In the genomic region with DNA sequence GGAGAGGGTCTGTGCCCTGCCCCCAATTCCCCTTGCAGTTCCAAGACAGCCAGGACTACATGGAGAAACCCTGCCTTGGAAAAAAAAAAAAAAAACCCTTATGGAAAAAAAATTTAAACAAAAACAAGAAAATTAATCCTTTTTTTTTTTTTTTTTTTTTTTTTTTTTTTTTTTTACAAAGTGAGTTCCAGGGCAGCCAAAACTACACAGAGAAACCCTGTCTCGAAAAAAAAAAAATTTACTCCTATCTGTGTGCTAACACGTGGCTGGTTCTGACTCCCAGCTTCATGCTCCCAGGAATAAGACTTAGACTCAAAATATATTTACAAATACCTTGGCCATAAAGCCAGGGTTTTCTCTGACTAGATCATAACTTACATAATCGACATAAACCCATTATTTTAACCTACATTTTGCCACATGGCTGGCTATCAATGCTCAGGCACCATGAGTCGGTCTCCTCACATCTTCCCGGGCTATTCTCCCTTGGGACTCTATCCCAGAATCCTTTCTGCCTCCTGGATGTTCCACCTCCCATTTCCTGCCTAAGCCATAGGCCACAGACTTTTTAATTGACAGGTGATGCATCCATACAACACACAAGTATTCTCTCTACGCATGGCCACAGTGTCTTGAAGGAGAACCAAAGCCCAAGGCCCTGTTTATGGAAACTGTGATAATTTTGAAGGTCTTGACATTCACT, we compare ENCODE assay signal across 7 mouse cellular contexts. TPM values are rescaled to one million over a fixed set of nuclear protein-coding genes. Genes with fewer than 3 reads are reported as not detected.
DNase-seq lines count a peak whose midpoint lies in the region; ATAC-seq and TF ChIP-seq lines count a peak whose summit lies in the region.

No protein-coding gene starts in this region.

- no peaks in the 10 kb centered on the region for H3K36me3 ChIP-seq in kidney, postnatal 0 days (ENCODE audit: insufficient read depth, low read length)
- H3K36me3 ChIP-seq in kidney, embryonic 16.5 days (ENCODE audit: insufficient read depth, low read length): peaks cover 7% of the 10 kb centered on the region; the same call in 1 of the 2 replicates
- H3K36me3 ChIP-seq in hindbrain, embryonic 14.5 days (replicated peaks; ENCODE audit: control insufficient read depth, insufficient read depth): no peaks in the 10 kb centered on the region

- no peak overlapping the region for H3K4me3 ChIP-seq in kidney, postnatal 0 days (replicated peaks; ENCODE audit: low read depth, low read length)
- no peak overlapping the region for H3K4me3 ChIP-seq in kidney, embryonic 16.5 days (ENCODE audit: low read length)
- H3K4me3 ChIP-seq in hindbrain, embryonic 14.5 days (replicated peaks; ENCODE audit: low read length): no peak overlapping the region

- WGBS in kidney, postnatal 0 days: 81% methylated on average over 6 of the region's 6 CpGs
- WGBS in kidney, embryonic 16.5 days: 86% methylated on average over 6 of the region's 6 CpGs
- WGBS in hindbrain, embryonic 14.5 days: 79% methylated on average over 6 of the region's 6 CpGs

- H3K4me2 ChIP-seq in kidney, postnatal 0 days (ENCODE audit: low read length): no peak overlapping the region; the same call in 1 of the 2 replicates
- H3K4me2 ChIP-seq in kidney, embryonic 16.5 days (replicated peaks; ENCODE audit: low read depth, low read length): no peak overlapping the region
- peak overlapping the region; percentile 55 for H3K4me2 ChIP-seq in hindbrain, embryonic 14.5 days (replicated peaks)

- H3K9me3 ChIP-seq in kidney, postnatal 0 days (replicated peaks; ENCODE audit: low read length): no peaks in the 10 kb centered on the region
- no peaks in the 10 kb centered on the region for H3K9me3 ChIP-seq in kidney, embryonic 16.5 days (ENCODE audit: low read length)
- H3K9me3 ChIP-seq in hindbrain, embryonic 14.5 days (ENCODE audit: control insufficient read depth, low read length): no peaks in the 10 kb centered on the region

- no peak for DNase-seq in kidney, postnatal 0 days (ENCODE audit: low spot score)
- DNase-seq in WW6 (ENCODE audit: low read depth, low spot score): peak; percentile 68
- no peak for DNase-seq in hindbrain, embryonic 14.5 days (ENCODE audit: low spot score)
- DNase-seq in retina, embryonic 14.5 days (ENCODE audit: low spot score): peak; percentile 15
- DNase-seq in cerebellum, adult 18-20 months: no peak
- DNase-seq in frontal cortex, adult 2 months (ENCODE audit: extremely low spot score in 1 of 2, low spot score in 1 of 2): no peak

- 0 out of 2 replicates have a peak overlapping the region, but pooled peaks have one; percentile 82 for H3K27ac ChIP-seq in kidney, postnatal 0 days
- H3K27ac ChIP-seq in kidney, embryonic 16.5 days (ENCODE audit: low read length): no peak overlapping the region; the same call in 1 of the 2 replicates
- peak overlapping the region; percentile 89 for H3K27ac ChIP-seq in hindbrain, embryonic 14.5 days

- no peak for TF ChIP-seq CTCF in kidney, postnatal 0 days (IDR thresholded peaks at IDR 0.05; ENCODE audit: low read depth)

- no peak overlapping the region for H3K9ac ChIP-seq in kidney, postnatal 0 days (ENCODE audit: low read depth, low read length)
- H3K9ac ChIP-seq in kidney, embryonic 16.5 days (replicated peaks; ENCODE audit: low read length): no peak overlapping the region
- H3K9ac ChIP-seq in hindbrain, embryonic 14.5 days: no peak overlapping the region

- peaks cover 13% of the 10 kb centered on the region; the same call in 1 of the 2 replicates for H3K4me1 ChIP-seq in kidney, postnatal 0 days (replicated peaks; ENCODE audit: insufficient read depth, low read length)
- H3K4me1 ChIP-seq in kidney, embryonic 16.5 days (ENCODE audit: insufficient read depth, low read length): peaks cover 31% of the 10 kb centered on the region
- peaks cover 27% of the 10 kb centered on the region for H3K4me1 ChIP-seq in hindbrain, embryonic 14.5 days (replicated peaks; ENCODE audit: control insufficient read depth, insufficient read depth, low read length)

- H3K27me3 ChIP-seq in kidney, postnatal 0 days (ENCODE audit: insufficient read depth, low read length): no peaks in the 10 kb centered on the region
- no peaks in the 10 kb centered on the region for H3K27me3 ChIP-seq in kidney, embryonic 16.5 days (ENCODE audit: insufficient read depth, low read length)
- no peaks in the 10 kb centered on the region for H3K27me3 ChIP-seq in hindbrain, embryonic 14.5 days (ENCODE audit: control insufficient read depth, insufficient read depth, low read length)

- ATAC-seq in kidney, postnatal 0 days (replicated peaks; ENCODE audit: low FRiP score, low read depth): no peak
- ATAC-seq in kidney, embryonic 16.5 days (ENCODE audit: low FRiP score, low TSS enrichment): no peak
- ATAC-seq in hindbrain, embryonic 14.5 days (ENCODE audit: low FRiP score): no peak

RNA-seq across cellular contexts. Expression of gene 4930550C14Rik, which starts 2.1 kb away (rescaled TPM):
- 3.9 and 4.1 TPM in 2 replicates for polyA plus RNA-seq in kidney, postnatal 0 days (2015; fragmentation: Nextera tagmentation; extraction: Ambion mirVana)
- 2.6 and 2.7 TPM in 2 replicates for polyA plus RNA-seq in kidney, embryonic 16.5 days (2015; fragmentation: Nextera tagmentation; extraction: Ambion mirVana)
- 0.31 TPM in 1 of 2 replicates, not detected in the other for polyA plus RNA-seq in hindbrain, embryonic 14.5 days (2014; fragmentation: Nextera tagmentation; extraction: Ambion mirVana)
- 0.66 and 1.1 TPM in 2 replicates for polyA plus RNA-seq in frontal cortex, adult 2 months (2012; rRNA removed)

RNA-seq across cellular contexts. Expression of gene Kdelc2, which starts 20.4 kb away (rescaled TPM):
- 28.6 and 31.2 TPM in 2 replicates for polyA plus RNA-seq in kidney, postnatal 0 days (2015; fragmentation: Nextera tagmentation; extraction: Ambion mirVana)
- polyA plus RNA-seq in kidney, embryonic 16.5 days (2015; fragmentation: Nextera tagmentation; extraction: Ambion mirVana): 30.4 and 34.1 TPM in 2 replicates
- 6.6 and 7.7 TPM in 2 replicates for polyA plus RNA-seq in hindbrain, embryonic 14.5 days (2014; fragmentation: Nextera tagmentation; extraction: Ambion mirVana)
- 4.4 and 4.9 TPM in 2 replicates for polyA plus RNA-seq in frontal cortex, adult 2 months (2012; rRNA removed)

Comparison
In these comparisons a context has a peak if more than half of its experiments do, and no peak if none do; other contexts are left out.
1. DNase-seq: peak in WW6 (single experiment) and retina, embryonic 14.5 days (single experiment); none in kidney, postnatal 0 days (single experiment), hindbrain, embryonic 14.5 days (single experiment), cerebellum, adult 18-20 months (0 of 2) and frontal cortex, adult 2 months (0 of 2).